Mouse (Mus musculus) embryo, embryonic 9.5 days (tissue): Measurements from ENCODE around the gene Myo10.

Experiments used
- DNase-seq: peaks from one replicate; pipeline ENCODE4 v3.0.0-alpha.2; 2017; ENCODE audit errors: extremely low spot score

The Myo10 gene

DNA sequence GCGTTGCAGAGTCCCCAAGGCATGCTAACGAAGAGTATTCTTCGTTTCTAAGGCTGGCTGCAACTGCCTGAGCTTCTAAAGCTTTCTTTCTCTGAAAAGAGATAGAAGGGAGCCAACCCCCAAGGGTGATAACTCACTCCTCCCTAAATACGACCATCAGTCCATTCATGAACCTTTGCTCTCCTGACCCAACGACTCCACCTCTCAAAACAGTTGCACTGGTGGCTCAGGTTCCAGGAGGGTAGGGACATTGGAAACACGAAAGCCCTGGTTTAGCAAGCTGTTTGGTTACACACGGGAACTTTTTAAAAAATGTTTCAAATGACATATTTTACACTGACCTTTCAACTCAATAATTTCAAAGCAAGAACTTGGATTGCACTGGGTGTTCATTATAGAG is 29.5 kb downstream of the Myo10 start:
- no peak for DNase-seq

DNA sequence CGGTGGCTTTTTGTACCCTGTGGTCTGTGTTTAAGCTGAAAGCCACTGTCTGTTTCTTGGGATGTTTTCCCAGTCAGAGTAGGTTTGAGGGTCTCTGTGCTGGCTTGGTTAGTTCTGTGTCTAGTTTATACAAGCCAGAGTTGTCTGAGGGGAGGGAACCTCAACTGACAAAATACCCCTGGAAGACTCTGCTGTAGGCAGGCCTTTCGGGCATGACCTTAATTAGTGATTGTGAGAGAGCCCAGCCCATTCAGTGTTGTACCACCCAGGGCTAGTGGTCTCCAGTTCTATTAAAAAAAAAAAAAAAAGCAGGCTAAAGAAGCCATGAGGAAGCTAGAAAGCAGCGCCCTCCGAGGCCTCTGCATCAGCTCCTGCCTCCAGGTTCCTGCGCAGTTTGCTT is 30.0 kb downstream of the Myo10 start:
- no peak for DNase-seq

DNA sequence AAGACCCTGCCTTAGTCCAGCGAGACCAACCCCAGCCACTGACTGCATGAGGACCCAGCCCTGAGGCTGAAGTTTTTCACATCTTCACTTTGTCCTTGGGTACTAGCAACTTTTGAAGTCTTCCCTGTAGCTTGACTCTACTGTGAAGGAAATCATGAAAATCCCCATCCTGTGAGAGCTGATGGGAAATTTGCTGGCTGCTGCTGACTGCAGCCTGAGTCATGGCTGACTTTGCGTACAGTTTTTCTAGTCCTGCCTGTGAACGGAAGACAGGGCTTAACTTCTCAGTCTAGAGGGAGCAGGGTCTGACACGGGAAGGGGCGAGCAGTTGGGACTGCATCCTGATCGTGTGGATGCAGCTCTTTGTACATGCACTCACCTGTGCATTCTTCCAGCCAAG is 30.6 kb downstream of the Myo10 start:
- DNase-seq, result no peak

DNA sequence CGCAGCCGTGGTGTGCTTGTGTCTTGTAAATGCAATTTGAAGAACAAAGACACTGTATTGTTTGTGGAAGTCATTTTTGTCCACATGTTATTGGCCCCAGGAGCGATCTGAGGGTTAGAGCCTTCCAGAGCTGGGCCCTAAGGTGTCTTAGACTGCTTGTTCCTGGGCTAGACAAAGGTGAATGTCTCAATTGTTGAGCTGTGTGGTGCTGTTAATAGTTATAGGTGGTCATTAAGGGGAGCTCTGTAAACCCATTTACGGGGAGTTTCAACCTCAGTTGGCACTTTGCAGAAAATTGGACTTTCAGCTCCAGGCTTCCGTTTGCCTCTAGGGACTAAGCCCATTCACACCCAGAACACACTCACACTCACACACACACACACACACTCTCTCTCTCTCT is 31.4 kb downstream of the Myo10 start:
- no peak for DNase-seq

DNA sequence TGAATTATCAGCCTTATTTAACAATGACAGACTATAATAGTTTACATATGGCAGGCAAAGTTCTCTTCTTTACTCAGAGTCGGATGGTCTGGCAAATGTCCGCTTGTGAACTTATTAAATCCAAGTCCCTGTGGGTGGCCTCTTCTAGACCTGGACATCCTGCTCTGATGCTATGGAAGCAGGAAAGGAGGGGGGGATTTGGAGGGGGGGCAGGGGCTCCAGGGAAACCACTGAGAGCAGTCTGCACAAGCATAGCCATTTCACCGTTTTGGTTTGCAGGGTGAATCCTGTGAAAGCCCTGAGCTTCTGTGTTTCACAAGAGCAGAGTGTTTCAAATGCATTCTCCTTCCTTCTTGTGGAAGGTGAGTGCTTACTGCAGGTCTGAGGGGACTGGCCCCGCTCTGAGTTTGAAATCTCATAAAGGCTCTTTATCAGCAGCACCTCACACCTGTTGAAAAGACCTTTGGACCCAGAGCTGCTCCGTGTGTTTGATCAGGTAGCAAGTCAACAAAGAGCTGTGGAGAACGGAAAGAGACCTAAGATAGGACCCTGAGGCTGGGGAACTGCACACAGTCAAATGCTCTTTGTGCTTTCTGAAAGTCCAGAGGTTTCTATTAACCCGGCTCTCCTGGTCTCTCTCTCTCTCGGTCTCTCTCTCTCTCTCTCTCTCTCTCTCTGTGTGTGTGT is 40.7 kb downstream of the Myo10 start:
- no peak for DNase-seq

DNA sequence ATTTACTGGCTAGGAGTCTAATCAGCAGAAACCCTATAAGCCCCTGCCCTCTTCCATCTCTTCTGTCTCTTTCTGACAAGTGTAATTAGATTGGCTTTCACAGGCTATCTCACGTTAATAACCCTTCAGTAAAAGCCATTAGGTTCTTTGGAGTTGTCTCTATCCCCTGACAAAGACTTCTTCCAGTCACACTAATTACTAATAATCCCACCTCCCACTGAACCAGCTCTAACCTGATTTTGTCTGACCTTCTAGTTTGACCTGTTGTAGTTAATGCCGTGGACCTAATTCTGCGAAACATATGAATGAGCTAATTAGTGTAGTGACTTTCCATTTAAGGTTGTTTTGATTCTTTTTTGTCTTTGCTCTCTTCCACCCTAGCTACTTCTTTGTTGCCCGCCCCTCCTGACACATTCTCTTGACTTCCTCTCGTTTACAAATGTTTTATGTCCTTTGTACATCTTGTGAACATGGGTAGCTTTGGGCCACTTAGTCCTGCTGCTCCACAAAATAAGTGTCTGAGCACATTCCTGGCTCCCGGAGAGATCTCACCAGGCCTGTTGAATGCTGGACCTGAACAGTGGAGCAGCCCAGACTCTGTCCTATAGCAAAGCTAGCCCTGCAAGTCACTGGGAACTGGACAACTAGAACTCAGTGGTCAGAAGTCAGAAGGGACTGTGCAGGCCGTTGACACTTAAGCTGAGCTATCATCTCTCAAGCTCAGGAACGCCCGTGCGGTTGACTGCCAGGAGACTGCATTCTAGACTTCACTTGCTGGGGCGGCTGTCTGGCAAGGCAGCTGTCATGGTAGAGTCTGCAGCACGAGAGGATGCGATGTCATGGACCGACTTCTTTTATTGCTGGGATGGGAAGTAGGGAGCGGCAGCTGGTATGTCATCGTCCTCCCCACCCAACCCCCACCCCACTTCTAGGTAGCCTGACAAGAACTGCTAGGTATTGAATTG is 47.2 kb downstream of the Myo10 start:
- no peak for DNase-seq

DNA sequence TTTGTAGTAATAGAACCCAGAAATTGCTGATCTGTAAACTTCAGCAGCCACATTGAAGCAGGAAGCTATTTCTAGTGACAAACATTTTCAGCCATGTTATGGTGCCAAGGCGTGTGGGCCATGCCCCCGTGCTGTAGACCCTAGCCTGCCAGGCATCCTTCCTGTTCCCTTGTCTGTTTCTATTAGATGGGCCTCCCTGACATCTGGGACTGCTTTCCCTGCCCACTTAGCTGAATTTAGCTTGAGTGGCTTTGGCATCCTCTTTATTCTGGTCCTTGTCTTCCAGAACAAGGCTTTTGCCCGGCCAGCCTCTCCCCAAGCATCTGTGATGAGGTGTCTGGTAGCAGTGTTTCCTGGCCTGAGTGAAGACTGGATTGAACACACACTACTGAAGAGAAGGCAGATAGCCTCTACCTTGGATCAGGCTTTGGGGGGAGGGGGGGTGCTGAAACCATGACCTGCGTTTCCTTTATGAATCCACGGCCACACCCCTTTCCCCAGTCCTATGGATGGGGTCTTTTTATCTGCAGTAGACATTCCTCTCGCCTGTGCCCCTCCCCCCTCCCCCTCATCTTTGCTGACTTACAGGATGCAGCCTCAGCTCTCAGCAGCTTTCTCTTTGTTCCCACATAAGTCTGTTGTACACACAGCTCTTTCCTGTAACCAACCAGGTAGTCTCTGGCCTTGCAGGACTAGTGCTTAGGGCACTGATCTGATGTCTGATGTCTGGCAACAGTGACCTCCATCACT is 51.1 kb downstream of the Myo10 start:
- no peak for DNase-seq

DNA sequence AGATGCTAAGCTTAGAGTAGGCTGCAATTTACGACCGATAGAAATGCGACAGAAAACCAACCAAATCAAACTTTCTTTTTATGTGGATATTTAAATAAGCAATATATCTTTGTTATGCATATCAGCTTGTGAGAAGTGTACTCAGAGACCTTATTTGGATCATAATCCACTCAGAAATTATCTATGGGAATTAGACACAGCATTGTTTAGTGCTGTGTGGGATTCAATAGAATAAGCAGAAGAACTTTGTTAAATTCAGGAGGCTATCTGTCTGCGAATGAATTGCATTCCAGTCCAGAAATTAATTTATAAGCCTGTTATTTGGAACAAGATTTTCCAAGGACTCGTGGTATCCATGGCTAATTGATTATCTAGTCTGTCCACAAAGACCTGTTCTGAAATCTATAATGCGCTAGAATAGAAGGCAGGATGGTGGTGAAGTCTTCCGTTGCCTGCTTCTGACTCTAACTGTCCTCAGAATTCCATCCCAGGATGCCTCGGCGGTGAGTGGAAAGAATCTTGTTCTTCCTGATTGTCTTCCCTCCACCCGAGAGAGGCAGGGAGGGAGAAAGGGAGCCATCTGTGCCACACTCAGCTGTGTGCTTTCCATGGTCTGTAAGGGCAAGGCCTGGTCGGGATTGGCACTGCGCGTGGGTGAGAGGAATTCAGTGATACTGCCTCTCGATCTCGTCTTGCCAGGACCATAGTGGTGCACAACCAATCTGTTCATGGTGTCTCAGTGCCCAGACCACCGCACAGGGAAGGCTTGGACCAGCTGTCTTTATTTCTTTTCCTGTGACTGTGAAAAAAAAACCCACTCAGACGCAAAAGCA is 52.0 kb downstream of the Myo10 start:
- DNase-seq, result no peak

DNA sequence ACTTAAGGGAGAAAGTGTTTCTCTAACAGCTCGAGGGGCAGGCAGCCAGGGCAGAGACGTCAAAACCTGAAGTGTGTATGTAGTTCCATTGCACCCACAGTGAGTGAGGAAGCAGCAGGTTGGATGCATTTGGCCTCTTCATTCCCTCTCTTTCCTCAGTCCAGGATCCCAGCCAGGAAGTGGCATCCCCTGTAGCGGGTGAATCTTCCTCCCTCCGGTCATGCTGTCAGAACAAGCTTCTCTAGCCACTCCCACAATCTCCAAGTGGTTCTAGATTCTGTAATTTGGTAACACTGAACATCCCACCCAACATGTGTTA is 52.6 kb downstream of the Myo10 start:
- DNase-seq, result no peak

DNA sequence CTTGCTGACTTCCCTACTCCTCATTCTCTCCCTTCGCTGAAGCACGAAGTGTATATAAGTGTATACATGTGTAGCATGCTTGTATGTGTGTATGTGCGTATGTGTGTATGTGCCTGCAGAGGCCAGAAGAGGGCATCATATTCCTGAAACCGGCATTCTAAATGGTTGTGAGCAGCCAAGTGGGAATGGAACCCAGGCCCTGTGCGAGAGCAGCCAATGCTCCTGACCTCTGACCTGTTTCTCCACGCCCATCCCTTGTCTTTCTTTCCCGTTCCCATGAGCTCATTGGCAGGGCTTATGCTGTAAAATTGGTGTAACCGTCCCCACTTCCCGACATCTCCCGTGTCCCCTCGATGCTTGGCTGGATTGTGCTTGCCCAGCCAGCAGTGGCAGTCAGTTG is 53.0 kb downstream of the Myo10 start:
- DNase-seq, result no peak

DNA sequence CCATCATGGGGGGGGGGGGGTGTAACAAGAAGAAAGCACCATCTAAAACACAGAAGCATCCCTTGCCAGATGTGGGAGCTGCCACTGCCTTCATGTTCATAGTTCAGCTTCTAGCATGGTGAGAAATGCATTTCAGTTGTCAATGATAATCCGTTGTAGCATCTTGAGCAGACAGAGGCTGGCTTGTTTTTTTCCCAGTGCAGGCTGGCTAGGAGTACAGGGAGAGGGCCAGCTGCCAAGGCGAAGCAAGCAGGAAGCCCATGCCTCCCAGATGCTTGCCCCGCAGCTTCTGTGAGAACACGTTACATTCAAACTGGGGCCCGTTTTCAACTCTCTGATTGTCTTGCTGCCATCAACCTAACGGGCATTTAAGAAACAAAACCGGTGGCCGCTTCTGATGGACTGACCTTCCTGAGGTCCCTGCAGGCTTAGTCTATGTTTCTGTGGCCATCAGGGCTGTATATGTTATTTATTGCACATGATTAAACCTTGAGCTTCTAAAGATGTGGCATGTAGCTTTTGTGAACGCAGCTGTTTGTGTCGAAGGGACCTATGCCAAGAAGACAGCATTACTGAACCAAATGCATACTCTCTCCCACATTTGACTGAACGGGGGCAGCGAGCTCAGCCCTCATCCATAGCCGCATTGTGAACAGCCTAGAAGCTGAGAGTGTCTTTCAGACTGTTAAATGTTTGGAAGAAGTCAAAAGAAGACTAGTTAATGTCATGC is 53.9 kb downstream of the Myo10 start:
- no peak for DNase-seq

DNA sequence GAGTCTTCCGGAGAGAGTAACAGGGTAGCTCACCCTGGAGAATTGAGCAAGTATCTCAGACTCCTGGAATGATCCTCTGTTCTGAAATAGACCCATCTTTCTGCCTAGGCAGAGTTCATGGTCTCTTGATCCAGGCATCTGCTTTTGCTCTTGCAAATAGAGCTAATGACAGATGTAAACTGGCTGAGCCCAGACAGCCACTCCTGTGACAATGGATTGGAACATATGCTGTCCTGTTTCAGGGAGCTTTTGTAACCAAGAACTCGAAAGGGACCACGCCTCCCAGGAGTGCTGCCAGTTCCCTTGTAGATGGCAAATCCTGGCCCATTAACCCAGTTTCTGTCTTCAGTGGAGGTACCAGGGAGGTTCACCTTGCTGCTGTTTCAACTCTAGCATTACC is 56.8 kb downstream of the Myo10 start:
- no peak for DNase-seq

DNA sequence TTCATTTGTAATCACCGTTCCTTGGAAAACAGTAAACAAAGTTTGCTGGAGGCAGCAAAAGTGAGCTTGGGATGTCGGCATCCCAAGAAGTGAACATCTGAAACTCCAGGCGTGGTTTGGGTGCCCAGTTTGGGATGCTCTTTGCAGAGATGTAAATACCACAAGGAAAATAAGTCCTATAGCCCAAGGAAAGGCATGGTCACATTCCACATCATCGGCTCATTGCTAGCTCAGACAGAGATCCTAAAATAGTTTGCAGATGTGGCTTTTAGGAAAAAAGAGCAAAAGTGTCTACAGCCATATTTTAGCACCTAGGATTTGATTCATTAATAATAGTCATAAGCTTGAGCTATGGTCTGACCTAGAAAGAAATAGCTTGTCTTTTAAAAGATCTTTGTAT is 57.3 kb downstream of the Myo10 start:
- DNase-seq, result no peak

DNA sequence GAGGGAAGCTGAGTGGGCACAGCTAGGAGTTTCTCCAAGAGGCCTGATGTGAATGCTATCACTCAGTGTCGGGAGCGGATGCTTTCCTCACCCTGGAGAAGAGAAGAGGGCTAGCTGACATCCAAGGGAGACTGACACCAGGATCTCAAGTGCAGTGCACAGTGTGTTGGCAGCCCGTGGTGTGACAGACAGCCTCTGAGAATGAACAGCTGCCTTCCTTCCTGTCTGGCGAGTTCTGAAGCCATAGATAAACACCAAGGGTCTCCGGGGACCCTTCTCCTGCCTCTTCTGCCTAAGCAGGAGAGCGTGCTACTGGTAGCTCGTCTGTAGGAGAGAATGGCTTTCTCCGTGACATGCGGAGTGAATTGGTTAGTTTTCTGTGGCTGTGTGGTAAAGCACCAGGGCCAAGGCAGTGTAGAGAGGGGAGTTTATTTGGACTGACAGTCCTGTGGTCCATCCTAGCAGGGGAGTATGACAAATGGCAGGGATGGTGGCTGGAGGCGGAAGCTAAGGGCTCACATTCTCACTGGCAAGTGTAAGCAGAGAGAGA is 58.0 kb downstream of the Myo10 start:
- DNase-seq, result peak; percentile 36

DNA sequence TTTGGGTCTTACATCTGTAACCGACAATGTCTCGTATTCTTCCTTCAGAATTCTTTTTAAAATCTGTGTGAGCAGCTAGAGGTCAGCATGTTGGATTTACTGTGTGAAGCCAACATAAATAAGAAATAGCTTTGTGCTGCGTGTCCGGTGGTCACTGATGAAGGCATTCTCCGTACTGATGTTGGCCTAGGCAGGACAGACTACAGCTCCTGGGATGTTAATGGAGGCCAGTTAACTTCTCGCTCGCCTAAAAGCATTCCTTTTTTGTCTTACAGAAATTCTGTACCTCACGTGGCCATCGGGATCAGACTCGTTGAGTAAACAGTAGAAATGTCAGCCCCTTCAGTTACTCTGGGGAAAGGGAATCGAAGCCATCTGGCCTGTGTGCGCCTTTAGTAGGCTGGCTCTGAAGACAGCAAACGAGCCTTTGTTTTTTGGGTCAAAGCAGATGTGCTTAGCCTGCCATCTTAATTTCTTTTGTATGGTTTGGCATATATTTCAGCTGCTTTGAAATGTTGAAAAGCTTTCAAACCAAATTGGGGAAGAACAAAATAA is 60.7 kb downstream of the Myo10 start:
- DNase-seq, result no peak

DNA sequence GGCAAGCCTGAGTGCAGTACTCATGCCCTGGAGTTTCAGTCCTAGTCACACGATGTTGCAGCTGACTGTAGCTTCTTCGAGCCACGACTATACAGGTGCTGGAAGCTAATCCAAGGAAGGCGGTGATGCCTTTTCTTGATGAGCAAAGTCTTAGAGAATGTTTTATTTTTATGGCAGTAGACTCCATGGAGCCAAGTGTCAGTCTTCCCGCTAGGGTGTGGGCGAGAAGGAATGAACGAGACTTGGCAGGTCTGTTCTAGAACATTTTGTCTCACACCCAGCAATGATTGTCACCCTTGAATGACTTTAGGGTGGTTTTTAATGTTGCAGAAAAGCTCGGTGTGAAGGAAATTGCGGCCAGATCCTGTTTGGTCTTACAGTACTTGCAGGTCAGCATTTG is 62.9 kb downstream of the Myo10 start:
- no peak for DNase-seq

DNA sequence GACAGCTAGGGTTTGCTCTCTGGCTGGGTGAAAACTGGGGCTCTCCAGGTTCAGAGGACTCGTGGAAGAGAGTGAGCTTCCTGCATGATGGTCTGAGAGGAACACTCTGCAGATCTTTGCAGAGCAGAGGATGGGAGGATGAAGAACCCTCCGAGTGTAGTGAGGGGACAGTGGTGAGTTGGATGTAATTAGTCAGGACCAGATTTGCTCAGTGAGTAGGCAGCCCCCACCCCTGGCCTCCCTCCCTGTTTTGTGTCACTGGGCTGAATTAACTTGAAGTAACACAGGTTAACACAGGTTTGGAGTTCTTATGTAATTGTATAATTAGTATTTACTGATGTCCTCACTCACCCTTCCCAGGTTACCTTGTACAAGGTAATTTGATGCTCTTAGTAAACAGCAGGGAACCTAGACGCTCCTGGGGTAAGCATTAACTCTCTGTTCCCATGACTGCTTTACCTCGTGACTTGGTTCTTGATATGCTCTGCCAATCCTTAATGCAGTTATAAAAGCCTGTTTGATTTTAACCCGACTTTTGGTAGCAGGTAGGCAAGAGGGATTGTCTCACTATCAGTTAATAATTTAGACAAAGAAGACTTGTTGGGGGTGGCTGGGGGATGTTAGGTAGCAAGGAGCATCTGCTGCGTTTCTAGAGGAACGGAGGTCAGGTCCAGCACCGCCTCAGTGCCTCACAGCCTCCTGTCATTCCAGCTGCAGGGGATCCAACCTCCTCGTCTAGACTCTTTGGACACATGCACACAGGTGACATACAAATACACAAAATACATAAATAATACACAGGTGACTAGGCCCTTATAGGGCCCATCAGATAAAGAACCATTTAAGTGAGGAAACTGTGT is 66.3 kb downstream of the Myo10 start:
- no peak for DNase-seq

DNA sequence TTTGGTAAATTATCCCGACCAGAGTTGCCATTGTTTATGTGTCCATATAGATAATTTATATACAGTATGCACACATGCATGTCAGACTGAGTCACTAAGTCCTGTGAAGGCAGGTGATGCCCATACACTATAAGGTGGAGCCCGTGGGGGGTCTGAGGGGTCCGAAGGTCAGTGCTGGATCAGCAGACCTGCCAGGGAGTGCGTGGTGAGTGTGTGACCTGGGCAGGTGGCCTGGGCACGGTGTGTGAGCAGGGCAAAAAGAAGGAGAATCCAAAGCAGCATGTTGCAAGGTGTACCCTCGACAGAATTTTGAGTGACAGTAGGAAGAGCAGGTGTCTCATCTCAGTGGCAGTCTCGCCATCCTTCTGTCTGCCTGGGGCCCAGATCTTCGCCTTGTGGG is 67.2 kb downstream of the Myo10 start:
- DNase-seq, result no peak

DNA sequence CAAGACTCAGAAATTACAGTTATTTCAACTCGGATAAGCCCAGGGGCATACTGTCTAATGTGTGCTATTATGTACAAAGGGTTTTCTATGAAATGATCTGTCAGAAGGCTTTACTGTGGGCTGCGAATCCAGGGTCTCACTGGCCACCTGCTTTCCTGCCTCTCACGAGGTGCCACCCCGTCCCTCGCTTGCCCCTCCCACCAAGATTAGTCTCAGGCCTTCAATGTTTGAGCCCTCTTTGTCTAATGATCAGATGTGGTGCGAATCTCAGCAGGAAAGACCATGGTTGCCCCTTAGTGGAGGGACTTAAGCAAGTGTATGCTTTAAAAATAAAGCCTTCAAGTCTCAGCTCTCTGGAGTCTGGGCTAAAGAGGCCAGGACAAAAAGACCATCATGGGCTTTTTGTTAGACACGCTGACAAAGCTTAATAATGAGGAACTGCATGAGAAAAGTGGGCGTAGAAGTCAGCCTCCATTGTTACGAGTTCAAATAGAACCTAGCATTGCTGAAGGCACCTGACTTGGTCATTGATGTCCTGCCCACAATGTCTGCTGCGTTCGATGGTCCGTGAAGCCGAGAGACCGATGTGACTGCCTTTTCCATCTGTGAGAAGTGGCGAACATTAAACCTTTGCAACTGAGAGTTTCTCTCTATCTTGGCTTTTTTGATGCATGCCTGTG is 67.9 kb downstream of the Myo10 start:
- DNase-seq, result peak; percentile 34
